Comparison of ENCODE assay signal across 10 mouse cellular contexts in genomic region chr13:99641386-99642165, GRCm38 (mm10).
DNase-seq lines count a peak whose midpoint lies in the region; ATAC-seq lines count a peak whose summit lies in the region.
"Had no signal": no experiment of that assay in that cellular context is flagged by ENCODE, and none has a peak within 500 bp of the region (broad histone marks: within the 10 kb centered on the region; RNA-seq: fewer than 3 reads in every experiment).

No protein-coding gene starts in this region.

- H3K27ac ChIP-seq in limb, embryonic 11.5 days (replicated peaks; ENCODE audit: low read depth, low read length) = no peak overlapping the region
- H3K27ac ChIP-seq in limb, embryonic 10.5 days = no peak overlapping the region
- peak overlapping the region; percentile 70 for H3K27ac ChIP-seq in embryonic facial prominence, embryonic 13.5 days
- H3K27ac ChIP-seq: left cerebral cortex, adult 2 months had no signal

- peaks cover 7% of the 10 kb centered on the region; the same call in 1 of the 2 replicates for H3K4me1 ChIP-seq in limb, embryonic 11.5 days (ENCODE audit: control insufficient read depth, insufficient read depth, low read length)
- H3K4me1 ChIP-seq in limb, embryonic 10.5 days = peaks cover 20% of the 10 kb centered on the region
- peaks cover 18% of the 10 kb centered on the region for H3K4me1 ChIP-seq in embryonic facial prominence, embryonic 13.5 days

- H3K4me2 ChIP-seq in limb, embryonic 11.5 days (ENCODE audit: low read depth, severe bottlenecking) = no peak overlapping the region
- peak overlapping the region; percentile 29; the same call in 1 of the 2 replicates for H3K4me2 ChIP-seq in embryonic facial prominence, embryonic 13.5 days

- H3K9ac ChIP-seq in limb, embryonic 11.5 days (ENCODE audit: low read length) = 0 out of 2 replicates have a peak overlapping the region, but pooled peaks have one; percentile 17
- no peak overlapping the region for H3K9ac ChIP-seq in embryonic facial prominence, embryonic 13.5 days

- ATAC-seq in limb, embryonic 11.5 days (ENCODE audit: insufficient number of reproducible peaks, low FRiP score, low TSS enrichment, low read depth) = no peak
- no peak for ATAC-seq in embryonic facial prominence, embryonic 13.5 days (ENCODE audit: insufficient number of reproducible peaks, insufficient read depth, low FRiP score, low TSS enrichment, low read depth)

- 86% methylated on average over 22 of the region's 22 CpGs for WGBS in limb, embryonic 11.5 days
- 87% methylated on average over 22 of the region's 22 CpGs for WGBS in limb, embryonic 10.5 days
- 60% methylated on average over 22 of the region's 22 CpGs for WGBS in embryonic facial prominence, embryonic 13.5 days

- no peaks in the 10 kb centered on the region for H3K9me3 ChIP-seq in limb, embryonic 11.5 days (ENCODE audit: control insufficient read depth, low read length)
- no peaks in the 10 kb centered on the region for H3K9me3 ChIP-seq in limb, embryonic 10.5 days (replicated peaks)
- H3K9me3 ChIP-seq in embryonic facial prominence, embryonic 13.5 days = no peaks in the 10 kb centered on the region

- no peaks in the 10 kb centered on the region for H3K27me3 ChIP-seq in limb, embryonic 11.5 days (ENCODE audit: control insufficient read depth, insufficient read depth, low read length)
- H3K27me3 ChIP-seq in limb, embryonic 10.5 days (ENCODE audit: low read depth, poor library complexity, severe bottlenecking) = no peaks in the 10 kb centered on the region
- H3K27me3 ChIP-seq in embryonic facial prominence, embryonic 13.5 days = no peaks in the 10 kb centered on the region

- H3K36me3 ChIP-seq in limb, embryonic 11.5 days (ENCODE audit: control insufficient read depth, insufficient read depth, low read length) = no peaks in the 10 kb centered on the region
- H3K36me3 ChIP-seq in limb, embryonic 10.5 days = no peaks in the 10 kb centered on the region
- no peaks in the 10 kb centered on the region for H3K36me3 ChIP-seq in embryonic facial prominence, embryonic 13.5 days

- no peak overlapping the region for H3K4me3 ChIP-seq in limb, embryonic 11.5 days (ENCODE audit: low read depth, low read length)
- H3K4me3 ChIP-seq in limb, embryonic 10.5 days = no peak overlapping the region
- no peak overlapping the region for H3K4me3 ChIP-seq in embryonic facial prominence, embryonic 13.5 days
- H3K4me3 ChIP-seq: erythroblast, embryonic 14.5 days; left cerebral cortex, adult 2 months had no signal

- no peak for DNase-seq in limb, embryonic 11.5 days (ENCODE audit: low spot score)
- DNase-seq in limb, embryonic 10.5 days (ENCODE audit: low spot score) = no peak
- peak; percentile 60 for DNase-seq in layer of hippocampus, adult 11-12 months (ENCODE audit: low spot score)
- peak; percentile 32 for DNase-seq in right cerebral cortex, postnatal 25 days
- DNase-seq in B cell, adult 2 months = no peak
- DNase-seq in lung, postnatal 10 days = no peak
- no peak for DNase-seq in ovary, postnatal 14 days (ENCODE audit: low spot score)

Comparison
In these comparisons a context has a peak if more than half of its experiments do, and no peak if none do; other contexts are left out.
1. DNase-seq: peak in layer of hippocampus, adult 11-12 months (single experiment) and right cerebral cortex, postnatal 25 days (single experiment); none in limb, embryonic 11.5 days (single experiment), limb, embryonic 10.5 days (single experiment), B cell, adult 2 months (0 of 2), lung, postnatal 10 days (single experiment) and ovary, postnatal 14 days (single experiment).